20 mouse cellular contexts compared by ENCODE assay signal in the genomic region with DNA sequence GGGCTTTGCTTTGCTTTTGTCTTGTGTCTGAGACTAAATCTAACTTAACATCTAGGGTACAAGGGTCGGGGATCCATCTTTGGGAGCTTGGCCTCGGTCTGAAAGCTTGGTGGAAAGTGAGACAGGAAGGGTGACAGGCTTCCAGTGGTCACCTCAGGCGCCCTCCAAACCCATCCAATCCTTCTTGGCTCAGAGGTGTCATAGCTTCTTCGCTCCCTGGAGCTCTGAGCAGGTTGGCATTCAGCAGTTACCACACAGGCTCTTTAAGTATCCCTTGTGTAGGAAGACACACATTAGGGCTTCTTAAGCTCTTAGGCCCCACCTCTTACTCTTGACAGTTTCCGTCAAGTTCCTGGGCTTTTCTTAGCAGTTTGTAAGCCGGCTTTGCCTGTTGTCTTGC.
"Had no signal": no experiment of that assay in that cellular context is flagged by ENCODE, and none has a peak within 500 bp of the region (broad histone marks: within the 10 kb centered on the region; RNA-seq: fewer than 3 reads in every experiment).

No protein-coding gene starts in this region.

- H3K36me3 ChIP-seq: heart, embryonic 15.5 days; intestine, embryonic 15.5 days had no signal

- H3K27me3 ChIP-seq: heart, embryonic 13.5 days; heart, embryonic 15.5 days; hindbrain, embryonic 12.5 days; intestine, embryonic 15.5 days; limb, embryonic 12.5 days; liver, embryonic 13.5 days; liver, embryonic 15.5 days had no signal

- H3K4me3 ChIP-seq: heart, adult 2 months; heart, embryonic 13.5 days; heart, embryonic 15.5 days; hindbrain, embryonic 10.5 days; hindbrain, embryonic 12.5 days; intestine, embryonic 15.5 days; layer of hippocampus, adult 2 months; left cerebral cortex, adult 2 months; limb, embryonic 10.5 days; limb, embryonic 12.5 days; liver, embryonic 13.5 days; liver, embryonic 15.5 days had no signal

- H3K27ac ChIP-seq: heart, adult 2 months; heart, embryonic 13.5 days; heart, embryonic 15.5 days; hindbrain, embryonic 10.5 days; hindbrain, embryonic 12.5 days; hindbrain, embryonic 14.5 days; intestine, embryonic 15.5 days; layer of hippocampus, adult 2 months; left cerebral cortex, adult 2 months; limb, embryonic 10.5 days; limb, embryonic 12.5 days; liver, embryonic 13.5 days; liver, embryonic 15.5 days had no signal

- DNase-seq: forebrain, postnatal 0 days; kidney, adult 8-10 months; liver; liver, embryonic 13.5 days had no signal

- H3K9ac ChIP-seq: forebrain, postnatal 0 days; heart, embryonic 13.5 days; heart, embryonic 15.5 days; hindbrain, embryonic 12.5 days; hindbrain, embryonic 14.5 days; intestine, embryonic 15.5 days; limb, embryonic 12.5 days; liver, embryonic 13.5 days; liver, embryonic 15.5 days had no signal

- H3K4me2 ChIP-seq: heart, embryonic 11.5 days; heart, embryonic 13.5 days; heart, embryonic 15.5 days; hindbrain, embryonic 12.5 days; hindbrain, embryonic 14.5 days; intestine, embryonic 15.5 days; limb, embryonic 12.5 days; liver, embryonic 13.5 days; liver, embryonic 15.5 days had no signal

- ATAC-seq: forebrain, postnatal 0 days; hindbrain, embryonic 16.5 days; inflammation-experienced regulatory T-cells, adult 6 months; intestine, embryonic 15.5 days; intestine, postnatal 0 days had no signal

- H3K9me3 ChIP-seq: heart, embryonic 13.5 days; heart, embryonic 15.5 days; hindbrain, embryonic 12.5 days; intestine, embryonic 15.5 days; limb, embryonic 10.5 days; liver, embryonic 13.5 days; liver, embryonic 15.5 days had no signal
